Mouse (Mus musculus): ENCODE data around the gene Gm13271.
"Not testable (repeated sequence)": the region's sequence is repeated elsewhere in the genome, so short reads cannot be mapped to it uniquely, and the experiment has no call there.

GRCm38 (mm10) chr4:88788402-88788801, 33.7 kb downstream of the Gm13271 start, which contains the start of gene Gm13277:
- not testable (repeated sequence) for TF ChIP-seq POLR2A (IDR thresholded peaks at IDR 0.05; ENCODE audit: low read depth, low read length)
- peak; percentile 43; the same call in 1 of the 2 replicates for TF ChIP-seq CTCF (IDR thresholded peaks at IDR 0.05; ENCODE audit: borderline replicate concordance, insufficient read depth, low read length)

All from embryonic fibroblast, embryonic 13.5 days (primary cell).